Mouse (Mus musculus): ENCODE measurements at regions not wholly inside any gene's neighbourhood (a gene's known extent, or its start where the extent isn't known, plus 50 kb on each side); places are given as distances from the start of the nearest gene placed in this dataset.

DNA sequence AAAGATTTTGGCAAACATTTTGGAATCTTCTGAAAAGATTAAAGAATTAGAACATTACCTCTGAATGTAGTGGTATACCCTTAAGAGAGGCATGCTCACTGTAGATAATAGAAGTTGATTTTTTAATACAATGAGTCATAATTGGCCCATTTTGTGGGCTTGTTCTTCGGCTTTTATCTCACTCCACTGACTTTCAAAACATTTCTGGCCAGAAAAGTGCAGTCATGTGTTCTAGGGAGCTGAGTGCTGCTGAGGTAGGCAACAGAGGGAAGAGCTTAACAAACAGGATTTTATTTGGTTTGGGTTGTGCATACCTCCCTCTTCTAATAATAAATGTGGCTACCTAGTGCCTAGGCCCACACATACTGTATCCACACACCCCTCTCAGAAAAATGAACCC lies 150.1 kb upstream of the Tmtc4 start:
- TF ChIP-seq ZC3H11A (IDR thresholded peaks at IDR 0.05; ENCODE audit: borderline replicate concordance, low read depth, low read length) (no peak), MAFK (IDR thresholded peaks at IDR 0.05; ENCODE audit: insufficient read depth, low read depth, low read length) (no peak)

Measured in ES-E14 (cell line).